Mouse (Mus musculus) limb, embryonic 13.5 days (tissue): ENCODE measurements around the gene Sptb. TPM values are rescaled to one million over a fixed set of nuclear protein-coding genes. Genes with fewer than 3 reads are reported as not detected.

ENCODE experiments used
- ATAC-seq: fragments of 200-750 bp; cut with Nextera tagmentation; 2 replicates; pipeline ENCODE4 v1.8.0; 2017; ENCODE audit warnings: low read depth, moderate number of reproducible peaks, moderate TSS enrichment; ENCODE audit not compliant: low FRiP score
- H3K27ac ChIP-seq: fragments of 300-500 bp; sonication (generic); 2 replicates; pipeline ENCODE4 v1.5.1; 2015; ENCODE audit warnings: inconsistent platforms, mild to moderate bottlenecking, moderate library complexity
- H3K27me3 ChIP-seq: fragments of 300-500 bp; sonication (generic); 2 replicates; pipeline ENCODE4 v1.6.1; 2015; ENCODE audit warnings: mild to moderate bottlenecking, inconsistent platforms
- H3K36me3 ChIP-seq: fragments of 300-500 bp; sonication (generic); 2 replicates; pipeline ENCODE4 v1.6.1; 2015; ENCODE audit warnings: inconsistent platforms, mild to moderate bottlenecking, moderate library complexity
- H3K4me1 ChIP-seq: fragments of 300-500 bp; sonication (generic); 2 replicates; pipeline ENCODE4 v1.6.1; 2015; ENCODE audit warnings: inconsistent platforms
- H3K4me2 ChIP-seq: fragments of 300-500 bp; sonication (generic); replicated peaks from 2 replicates; pipeline ENCODE4 v1.6.1; 2015; ENCODE audit warnings: inconsistent platforms, mild to moderate bottlenecking, moderate library complexity
- H3K4me3 ChIP-seq: fragments of 300-500 bp; sonication (generic); 2 replicates; pipeline ENCODE4 v1.5.1; 2015; ENCODE audit warnings: moderate library complexity, mild to moderate bottlenecking, inconsistent platforms
- H3K9ac ChIP-seq: fragments of 300-500 bp; sonication (generic); 2 replicates; pipeline ENCODE4 v1.6.1; 2015; ENCODE audit warnings: mild to moderate bottlenecking, inconsistent platforms
- H3K9me3 ChIP-seq: fragments of 300-500 bp; sonication (generic); 2 replicates; pipeline ENCODE4 v1.6.1; 2016; ENCODE audit warnings: inconsistent platforms
- WGBS: fragments of 180-500 bp; shearing (Covaris S2); methylation state at CpG from one replicate; pipeline ENCODE4 v1.1.7; 2015; 5-methylcytosine and 5-hydroxymethylcytosine counted together
- polyA plus RNA-seq: library from polyadenylated mRNA; unstranded; fragments of >200 nt; fragmentation: Nextera tagmentation; extraction: Ambion mirVana; gene quantifications from 2 replicates; pipeline ENCODE4 v1.2.1, GENCODE M21; 2015

Sptb gene
- polyA plus RNA-seq, 1 experiment from 2014 or later: 0.61 TPM

- Histone ChIP-seq H3K36me3 (no peaks in the 10 kb centered on the region), H3K4me1 (peaks cover 19% of the 10 kb centered on the region), H3K4me3 (no peak overlapping the region), H3K27me3 (peaks cover 5% of the 10 kb centered on the region; the same call in 1 of the 2 replicates), H3K9me3 (no peaks in the 10 kb centered on the region), H3K9ac (no peak overlapping the region), H3K27ac (no peak overlapping the region), H3K4me2 (no peak overlapping the region)
- ATAC-seq: 0 out of 2 replicates have a peak, but pooled peaks have one; percentile 37
- 53% methylated on average over 15 of the region's 15 CpGs for WGBS
These were observed 113.9 kb downstream of the Sptb start for GRCm38 (mm10) chr12:76596292-76597023.

DNA sequence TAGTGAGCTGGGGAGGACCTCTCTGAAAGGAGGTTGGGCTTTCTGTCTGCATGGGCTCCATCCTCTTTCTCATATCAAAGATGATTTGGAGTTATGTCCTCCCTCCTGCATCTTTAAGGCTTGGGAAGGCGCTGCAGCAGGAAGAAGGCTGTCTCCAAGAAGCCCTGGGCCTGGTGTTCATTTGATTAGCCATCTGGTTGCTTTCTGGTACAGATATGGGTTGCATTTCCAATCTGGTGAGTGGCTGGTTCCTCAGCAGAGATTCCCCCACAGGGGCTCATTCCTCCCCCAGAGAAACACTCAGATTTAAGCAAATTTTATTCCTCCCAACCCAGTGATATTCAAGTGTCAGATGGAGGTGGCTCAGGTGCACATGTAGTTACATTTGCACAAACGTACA, 114.5 kb downstream of the Sptb start:
- H3K9me3 ChIP-seq: no peaks in the 10 kb centered on the region
- 82% methylated on average over 2 of the region's 2 CpGs for WGBS
- no peak overlapping the region for H3K27ac ChIP-seq
- ATAC-seq: no peak
- peaks cover 19% of the 10 kb centered on the region for H3K4me1 ChIP-seq
- no peak overlapping the region for H3K4me2 ChIP-seq
- H3K27me3 ChIP-seq: peaks cover 5% of the 10 kb centered on the region; the same call in 1 of the 2 replicates
- H3K36me3 ChIP-seq: no peaks in the 10 kb centered on the region
- no peak overlapping the region for H3K4me3 ChIP-seq
- H3K9ac ChIP-seq: no peak overlapping the region

GRCm38 (mm10) chr12:76594556-76594955, 115.8 kb downstream of the Sptb start:
- Histone ChIP-seq H3K9ac (no peak overlapping the region), H3K36me3 (no peaks in the 10 kb centered on the region), H3K27ac (no peak overlapping the region), H3K27me3 (peaks cover 5% of the 10 kb centered on the region; the same call in 1 of the 2 replicates), H3K4me3 (no peak overlapping the region), H3K4me1 (peaks cover 26% of the 10 kb centered on the region), H3K9me3 (no peaks in the 10 kb centered on the region), H3K4me2 (no peak overlapping the region)
- ATAC-seq: no peak
- WGBS: 55% methylated on average over 3 of the region's 3 CpGs

- peaks cover 30% of the 10 kb centered on the region for H3K4me1 ChIP-seq
- H3K9me3 ChIP-seq: no peaks in the 10 kb centered on the region
- no peak overlapping the region for H3K27ac ChIP-seq
- H3K27me3 ChIP-seq: peaks cover 5% of the 10 kb centered on the region; the same call in 1 of the 2 replicates
- peak overlapping the region; percentile 5; the same call in 1 of the 2 replicates for H3K4me2 ChIP-seq
- no peaks in the 10 kb centered on the region for H3K36me3 ChIP-seq
- 12% methylated on average over 7 of the region's 7 CpGs for WGBS
- no peak; the same call in 1 of the 2 replicates for ATAC-seq
- H3K9ac ChIP-seq: no peak overlapping the region
- H3K4me3 ChIP-seq: no peak overlapping the region
These were observed 116.5 kb downstream of the Sptb start for GRCm38 (mm10) chr12:76593839-76594322.

- no peak overlapping the region for H3K9ac ChIP-seq
- no peaks in the 10 kb centered on the region for H3K36me3 ChIP-seq
- no peak overlapping the region for H3K27ac ChIP-seq
These were observed 117.1 kb downstream of the Sptb start for GRCm38 (mm10) chr12:76593254-76593653.

DNA sequence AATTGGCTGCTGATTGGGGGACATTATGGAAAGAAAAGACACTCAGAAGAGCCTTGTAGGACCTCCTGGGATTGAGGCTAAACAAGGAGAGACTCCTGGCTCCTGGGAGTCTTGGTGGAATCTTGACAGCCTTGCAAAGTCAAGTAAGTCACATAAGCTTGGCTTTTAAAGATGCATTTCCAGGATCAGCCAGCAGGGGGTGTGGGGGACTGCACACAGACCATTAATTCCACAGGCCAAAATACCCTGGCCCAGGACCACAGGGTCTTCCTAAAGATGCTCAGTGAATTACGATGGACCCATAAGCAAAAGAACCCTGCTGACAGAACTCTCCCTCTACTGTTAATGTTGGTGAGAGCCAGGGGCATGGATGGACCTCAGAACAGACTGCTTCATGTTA, 118.1 kb downstream of the Sptb start:
- Histone ChIP-seq H3K27ac (no peak overlapping the region), H3K4me3 (no peak overlapping the region), H3K9ac (no peak overlapping the region), H3K27me3 (peaks cover 5% of the 10 kb centered on the region; the same call in 1 of the 2 replicates), H3K4me2 (no peak overlapping the region), H3K9me3 (no peaks in the 10 kb centered on the region), H3K4me1 (peaks cover 24% of the 10 kb centered on the region), H3K36me3 (no peaks in the 10 kb centered on the region)
- 55% methylated on average over 1 of the region's 1 CpGs for WGBS
- ATAC-seq: no peak

More at GRCm38 (mm10) chr12:76593254-76593653, 117.1 kb downstream of the Sptb start:
- 79% methylated on average over 6 of the region's 6 CpGs for WGBS
- peaks cover 5% of the 10 kb centered on the region; the same call in 1 of the 2 replicates for H3K27me3 ChIP-seq
- no peak overlapping the region for H3K4me3 ChIP-seq
- H3K9me3 ChIP-seq: no peaks in the 10 kb centered on the region
- H3K4me1 ChIP-seq: peaks cover 29% of the 10 kb centered on the region
- no peak for ATAC-seq
- H3K4me2 ChIP-seq: no peak overlapping the region

- WGBS: 78% methylated on average over 3 of the region's 3 CpGs
- no peak for ATAC-seq
- Histone ChIP-seq H3K27ac (no peak overlapping the region), H3K27me3 (peaks cover 3% of the 10 kb centered on the region; the same call in 1 of the 2 replicates), H3K4me3 (no peak overlapping the region), H3K36me3 (no peaks in the 10 kb centered on the region), H3K9ac (no peak overlapping the region), H3K4me2 (no peak overlapping the region), H3K9me3 (no peaks in the 10 kb centered on the region), H3K4me1 (peaks cover 24% of the 10 kb centered on the region)
These were observed 119.3 kb downstream of the Sptb start for GRCm38 (mm10) chr12:76591037-76591436.

DNA sequence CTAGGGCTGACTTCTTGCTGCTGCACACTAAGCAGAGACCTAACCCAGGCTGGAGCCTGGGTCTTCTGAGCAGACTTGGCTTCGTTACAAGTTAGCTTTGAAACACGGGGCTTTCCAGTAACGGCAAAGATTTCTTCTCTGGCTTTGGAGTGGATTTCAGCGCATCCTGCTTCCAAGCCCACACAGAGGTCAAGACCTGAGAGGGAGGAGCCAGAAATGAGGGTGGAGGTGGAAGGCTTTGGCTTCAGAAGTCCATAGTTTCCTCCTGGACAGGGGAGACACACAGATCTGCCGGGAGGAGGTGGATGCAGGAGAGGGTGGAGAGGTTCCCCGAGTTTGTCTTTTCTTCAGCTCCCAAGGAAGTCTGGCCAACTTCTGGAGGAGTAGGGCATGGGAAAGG, 120.8 kb downstream of the Sptb start:
- H3K27ac ChIP-seq: no peak overlapping the region
- no peak overlapping the region for H3K9ac ChIP-seq
- WGBS: 47% methylated on average over 6 of the region's 6 CpGs
- no peaks in the 10 kb centered on the region for H3K27me3 ChIP-seq
- H3K4me2 ChIP-seq: no peak overlapping the region
- 0 out of 2 replicates have a peak, but pooled peaks cover 4% of the 10 kb centered on the region for H3K9me3 ChIP-seq
- H3K4me3 ChIP-seq: no peak overlapping the region
- H3K4me1 ChIP-seq: peaks cover 21% of the 10 kb centered on the region
- ATAC-seq: no peak
- no peaks in the 10 kb centered on the region for H3K36me3 ChIP-seq

DNA sequence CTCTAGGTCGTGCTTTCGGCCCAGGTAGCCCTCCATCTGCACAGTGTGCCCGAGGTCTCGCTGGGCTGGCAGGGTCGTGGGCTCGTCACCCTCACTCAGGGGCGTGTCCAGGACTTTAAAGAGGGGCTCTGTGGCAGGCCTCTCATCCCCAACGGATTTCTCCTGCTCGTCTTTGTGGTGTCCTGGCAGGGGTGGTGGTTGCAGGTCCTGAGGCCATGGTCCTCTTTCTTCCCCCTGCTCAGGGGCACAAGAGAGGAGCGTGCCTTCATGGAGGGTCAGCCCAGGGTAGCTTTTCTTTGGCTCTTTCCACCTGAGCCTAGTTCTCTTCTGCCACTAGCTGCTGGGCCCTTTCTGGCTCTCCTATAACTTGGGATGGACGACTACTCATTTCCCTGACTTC, 123.0 kb downstream of the Sptb start:
- Histone ChIP-seq H3K9me3 (0 out of 2 replicates have a peak, but pooled peaks cover 4% of the 10 kb centered on the region), H3K4me3 (no peak overlapping the region), H3K36me3 (no peaks in the 10 kb centered on the region), H3K9ac (no peak overlapping the region), H3K27ac (no peak overlapping the region), H3K4me1 (peaks cover 22% of the 10 kb centered on the region), H3K4me2 (no peak overlapping the region), H3K27me3 (no peaks in the 10 kb centered on the region)
- WGBS: 70% methylated on average over 11 of the region's 11 CpGs
- no peak for ATAC-seq

GRCm38 (mm10) chr12:76585028-76585427, 125.3 kb downstream of the Sptb start:
- H3K4me1 ChIP-seq: peaks cover 23% of the 10 kb centered on the region
- H3K27me3 ChIP-seq: no peaks in the 10 kb centered on the region
- no peak overlapping the region for H3K4me3 ChIP-seq
- no peak overlapping the region for H3K27ac ChIP-seq
- no peak for ATAC-seq
- no peak overlapping the region for H3K9ac ChIP-seq
- 0 out of 2 replicates have a peak, but pooled peaks cover 4% of the 10 kb centered on the region for H3K9me3 ChIP-seq
- H3K4me2 ChIP-seq: no peak overlapping the region
- no peaks in the 10 kb centered on the region; the same call in 1 of the 2 replicates for H3K36me3 ChIP-seq

GRCm38 (mm10) chr12:76583454-76583853, 126.9 kb downstream of the Sptb start:
- ATAC-seq: no peak
- WGBS: 90% methylated on average over 7 of the region's 7 CpGs
- Histone ChIP-seq H3K27ac (no peak overlapping the region), H3K9ac (no peak overlapping the region), H3K36me3 (peaks cover 11% of the 10 kb centered on the region), H3K4me2 (no peak overlapping the region), H3K9me3 (0 out of 2 replicates have a peak, but pooled peaks cover 4% of the 10 kb centered on the region), H3K4me1 (peaks cover 16% of the 10 kb centered on the region), H3K27me3 (no peaks in the 10 kb centered on the region), H3K4me3 (no peak overlapping the region)

DNA sequence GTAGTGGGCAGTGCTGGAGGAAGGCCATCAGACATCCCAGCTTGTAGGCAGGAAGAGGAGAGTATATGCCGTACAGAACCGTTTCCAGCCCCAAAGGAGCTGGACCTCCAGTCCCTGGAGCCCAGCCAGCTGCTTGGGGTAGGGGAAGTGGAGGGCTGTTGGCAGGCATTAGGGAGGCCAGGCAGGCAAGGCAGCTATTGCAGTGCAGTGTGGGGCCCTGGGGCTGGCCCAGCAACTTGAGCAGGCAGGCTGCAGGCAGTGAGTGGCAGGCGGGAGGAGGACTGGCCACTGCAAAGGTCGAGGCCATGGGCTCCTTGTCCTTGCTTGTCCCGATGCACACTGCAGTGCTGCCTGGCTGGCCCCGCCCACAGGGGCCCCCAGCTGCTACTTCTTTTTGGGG, 127.5 kb downstream of the Sptb start:
- Histone ChIP-seq H3K4me2 (no peak overlapping the region), H3K27ac (no peak overlapping the region), H3K4me3 (no peak overlapping the region), H3K9me3 (0 out of 2 replicates have a peak, but pooled peaks cover 4% of the 10 kb centered on the region), H3K9ac (peak overlapping the region; percentile 13; the same call in 1 of the 2 replicates), H3K36me3 (peaks cover 17% of the 10 kb centered on the region), H3K27me3 (no peaks in the 10 kb centered on the region), H3K4me1 (peaks cover 16% of the 10 kb centered on the region)
- no peak; the same call in 1 of the 2 replicates for ATAC-seq
- WGBS: 12% methylated on average over 6 of the region's 6 CpGs
